Mouse (Mus musculus): ENCODE measurements around the gene Tmem72.

Tmem72 gene

DNA sequence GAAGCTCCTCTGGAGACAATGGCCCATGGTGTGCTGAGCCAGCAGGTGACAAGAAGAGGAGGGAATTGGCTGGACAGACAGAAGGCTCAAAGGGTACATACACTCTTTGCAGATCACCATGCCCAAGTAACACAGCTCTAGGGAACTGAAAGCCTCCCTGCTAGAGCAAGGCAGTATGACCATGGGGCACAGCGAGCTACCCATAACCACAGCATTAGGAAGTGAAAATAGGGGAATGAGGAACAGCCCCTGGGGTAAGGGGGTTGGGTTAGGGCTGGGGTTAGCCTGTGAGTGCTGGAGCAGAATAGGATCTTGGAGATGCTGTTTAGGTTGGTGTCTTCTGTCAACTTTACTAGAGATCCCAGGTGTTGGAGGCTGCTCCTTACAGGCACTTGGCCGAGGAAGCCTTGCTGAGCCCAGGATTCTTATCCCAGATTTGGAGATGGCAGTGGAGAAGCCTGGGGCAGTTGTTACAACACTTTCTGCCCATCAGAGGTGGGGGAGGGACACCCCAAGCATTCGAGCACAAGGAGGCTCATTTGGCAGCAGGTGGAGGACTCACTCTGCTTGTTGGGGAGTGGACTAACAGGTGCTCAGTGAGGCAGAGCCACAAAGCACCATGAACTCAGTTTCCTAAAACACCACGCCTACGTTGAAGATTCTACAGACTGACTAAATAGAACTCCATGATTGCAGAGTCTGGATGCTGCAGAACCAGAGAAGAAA, 37.0 kb downstream of the Tmem72 start:
- DNase-seq (ENCODE audit: low spot score in 2 of 2) = no peak

DNA sequence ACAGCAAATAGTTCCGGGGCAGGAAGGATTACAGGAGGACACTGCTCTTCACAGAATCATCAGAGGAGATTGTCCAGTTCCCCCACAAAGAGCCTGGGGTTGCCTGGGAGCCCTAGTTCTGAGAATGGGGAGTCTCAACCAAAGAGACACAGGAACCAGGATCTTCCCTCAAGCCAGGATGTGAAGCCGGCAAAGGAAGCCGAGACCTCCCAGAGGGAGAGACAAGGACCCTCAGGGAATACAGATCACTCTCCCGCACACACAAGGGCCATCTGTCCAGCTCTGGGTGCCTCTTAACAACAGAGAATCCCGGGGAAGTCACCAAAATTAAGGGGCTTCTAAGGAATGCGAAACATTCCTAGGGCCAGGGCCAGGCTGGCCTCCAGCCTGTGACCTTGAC, 39.4 kb downstream of the Tmem72 start:
- DNase-seq (ENCODE audit: low spot score in 2 of 2) = no peak

DNA sequence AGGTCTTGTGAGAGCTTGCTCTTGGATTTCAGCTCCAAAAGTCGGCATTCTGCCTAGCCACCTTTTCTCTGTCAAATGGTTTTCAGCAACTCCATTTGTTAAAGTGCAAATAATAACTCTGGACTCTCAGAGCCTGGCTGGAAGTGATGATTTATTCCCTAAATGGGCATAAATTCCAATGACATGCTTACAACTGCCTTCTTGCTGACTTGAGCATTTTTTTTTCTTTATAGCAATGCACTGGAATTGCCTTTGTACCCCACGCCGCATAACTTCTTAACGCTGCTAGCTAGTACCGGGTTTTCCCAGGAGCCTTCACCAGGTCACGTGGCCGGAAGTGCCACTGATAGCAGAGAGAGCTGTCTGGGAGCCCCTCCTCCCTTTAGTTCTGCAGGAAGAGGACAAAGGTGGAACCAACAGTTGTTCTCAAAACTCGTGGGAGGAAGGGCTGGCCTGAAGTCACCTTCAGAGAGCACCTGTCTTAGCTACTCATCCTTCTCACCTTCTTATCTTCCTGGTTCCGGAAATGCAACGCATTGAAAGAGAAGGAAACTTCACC, 40.3 kb downstream of the Tmem72 start:
- no peak for DNase-seq (ENCODE audit: low spot score in 2 of 2)

DNA sequence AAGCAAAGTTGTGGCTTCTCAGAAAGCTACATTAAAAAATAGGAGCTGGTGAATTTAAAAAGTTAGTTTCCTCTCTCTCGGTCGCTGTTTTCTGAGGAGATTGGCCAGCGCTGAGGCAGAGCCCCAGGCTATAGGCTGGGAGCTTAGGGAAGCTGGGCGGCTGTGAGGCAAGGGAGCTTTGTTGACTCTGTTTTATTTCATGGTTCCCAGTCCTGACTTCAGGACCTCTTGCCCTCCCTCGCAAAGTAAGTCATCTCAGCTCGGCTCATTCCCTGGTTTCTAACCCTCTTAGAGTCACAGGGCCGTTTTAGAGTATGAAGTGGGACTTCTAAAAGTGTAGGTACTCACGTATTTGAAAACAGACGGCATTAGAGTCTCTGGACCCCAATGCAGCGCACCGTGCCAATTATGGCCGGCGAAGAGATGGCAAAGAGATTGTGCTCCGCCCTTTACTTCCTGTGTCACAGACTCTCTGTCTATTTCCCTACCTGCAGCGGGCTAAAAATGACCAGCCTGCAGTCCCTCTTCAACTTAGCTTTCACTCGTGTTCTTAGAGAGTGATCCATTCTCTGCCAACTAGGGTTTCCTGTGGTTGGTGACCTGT, 42.3 kb downstream of the Tmem72 start:
- DNase-seq (ENCODE audit: low spot score in 2 of 2) = no peak

DNA sequence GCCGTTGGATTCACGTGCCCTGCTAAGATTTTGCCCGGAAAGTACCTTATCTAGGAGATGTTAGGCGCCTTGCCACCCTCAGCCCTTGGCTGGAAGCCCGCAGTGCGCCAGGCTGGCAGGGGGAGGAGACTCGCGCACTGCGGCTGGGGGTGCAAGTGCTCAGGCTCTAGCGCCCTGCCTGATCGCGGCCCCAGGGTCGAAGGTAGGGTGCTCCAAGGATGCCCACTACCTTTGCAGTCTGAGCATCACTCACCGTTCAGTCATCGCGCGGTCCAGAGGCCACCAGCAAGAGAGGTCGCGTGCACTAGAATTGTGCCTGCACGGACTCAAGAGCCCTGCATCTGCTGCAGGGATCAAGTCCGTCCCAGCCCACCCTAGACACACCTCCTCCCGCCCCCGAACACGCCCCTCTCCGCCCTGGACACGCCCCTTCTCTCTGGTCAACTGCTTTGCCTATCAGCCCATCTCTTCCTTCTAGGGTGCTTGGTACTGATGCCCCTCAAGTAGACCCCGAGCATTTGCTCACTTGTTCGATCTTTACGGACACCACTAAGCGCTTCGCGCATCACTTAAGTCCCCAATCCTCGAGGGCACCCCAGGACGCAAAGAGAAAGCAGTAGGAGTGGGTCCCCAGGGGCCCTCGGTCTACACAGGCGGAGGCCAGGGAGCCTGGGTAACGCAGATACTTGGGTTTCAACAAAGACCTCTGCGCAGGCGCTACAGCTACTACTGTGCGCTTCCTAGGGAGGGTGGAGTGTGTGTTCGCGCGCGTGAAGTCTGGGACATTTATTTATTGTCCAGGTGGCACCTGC, 43.0 kb downstream of the Tmem72 start, which contains the start of gene Rassf4:
Gene Rassf4, minus strand, starts transcription at position 482 of the 812 bp plus-strand sequence.
- peak in 1 of 2 experiments; percentile 76 for DNase-seq (ENCODE audit: low spot score in 2 of 2)

DNA sequence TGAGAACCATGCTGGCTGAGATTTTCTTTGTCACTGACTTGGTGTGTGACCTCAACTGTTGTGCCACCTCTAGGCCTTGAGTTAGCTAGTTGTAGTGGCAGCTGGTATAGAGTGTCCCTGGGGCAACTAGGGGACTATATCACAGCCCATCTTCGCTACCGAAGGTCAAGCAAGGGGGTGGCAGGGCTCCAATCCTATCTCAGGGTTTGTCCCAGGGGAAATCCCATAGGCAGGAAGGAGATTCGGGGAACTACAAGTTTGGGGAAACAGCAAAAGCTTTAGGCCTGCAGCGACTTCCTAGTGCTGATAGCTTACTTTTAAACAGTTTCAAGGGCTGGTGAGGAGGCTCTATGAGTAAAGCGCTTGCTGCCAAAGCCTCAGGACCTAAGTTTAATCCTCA, 44.4 kb downstream of the Tmem72 start:
- DNase-seq (ENCODE audit: low spot score in 2 of 2) = no peak

DNA sequence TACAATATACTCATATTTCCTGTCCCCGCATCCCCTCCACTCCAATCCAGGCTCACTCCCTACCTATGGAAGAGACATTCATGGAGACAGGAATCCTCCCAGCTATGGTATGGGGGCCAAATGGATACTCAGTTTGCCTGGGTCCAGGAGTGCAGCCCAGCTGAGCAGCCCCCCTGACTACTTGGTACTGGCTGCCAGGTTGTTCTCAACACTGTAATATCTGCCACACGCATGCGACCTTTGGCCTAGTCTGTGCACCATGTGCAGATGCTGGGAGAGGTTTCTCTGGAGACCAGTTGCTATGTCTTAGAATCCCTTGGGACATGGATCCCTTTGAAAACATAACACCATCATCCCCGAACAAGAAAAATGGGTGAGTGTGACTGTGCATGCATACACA, 44.9 kb downstream of the Tmem72 start:
- no peak for DNase-seq (ENCODE audit: low spot score in 2 of 2)

DNA sequence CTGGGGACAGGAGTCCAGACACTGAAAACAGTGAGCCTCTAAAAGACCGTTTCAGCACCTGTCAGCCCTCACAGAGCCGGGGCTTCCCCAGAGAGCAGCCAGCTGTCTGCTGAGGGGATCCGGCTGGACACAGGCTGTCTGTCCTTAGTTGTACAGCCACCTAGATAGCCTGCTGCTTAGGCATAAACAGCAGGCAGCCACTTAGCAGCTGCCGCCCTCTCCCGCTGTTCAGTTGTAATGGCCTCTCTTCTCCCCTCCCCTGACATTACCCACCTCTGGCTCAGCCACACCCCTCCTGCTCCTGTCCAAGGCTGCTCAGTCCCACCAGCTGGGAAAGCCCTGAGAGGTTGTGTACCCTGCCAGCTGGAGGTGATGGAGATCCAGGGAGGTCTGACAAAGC, 45.7 kb downstream of the Tmem72 start:
- DNase-seq (ENCODE audit: low spot score in 2 of 2) = no peak

DNA sequence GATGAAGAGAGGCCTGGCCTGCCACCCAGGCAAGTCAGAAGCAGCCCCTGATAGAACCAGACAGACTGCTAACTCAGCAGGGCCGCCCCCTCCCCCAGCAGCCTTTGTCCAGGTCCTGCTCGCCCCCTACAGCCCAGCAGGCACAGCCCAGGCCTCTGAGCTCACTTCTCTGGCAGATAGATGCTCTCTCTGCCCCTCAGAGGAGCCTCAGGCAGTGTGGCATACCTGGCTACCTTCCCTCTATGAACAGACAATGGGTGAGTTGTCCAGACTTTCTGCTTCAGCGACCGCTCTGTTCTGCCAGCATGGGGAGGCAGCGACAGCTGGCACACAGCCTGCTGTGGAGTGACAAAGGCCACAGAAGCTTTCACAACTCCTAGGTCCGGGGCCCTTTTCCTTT, 46.6 kb downstream of the Tmem72 start:
- DNase-seq (ENCODE audit: low spot score in 2 of 2) = no peak

DNA sequence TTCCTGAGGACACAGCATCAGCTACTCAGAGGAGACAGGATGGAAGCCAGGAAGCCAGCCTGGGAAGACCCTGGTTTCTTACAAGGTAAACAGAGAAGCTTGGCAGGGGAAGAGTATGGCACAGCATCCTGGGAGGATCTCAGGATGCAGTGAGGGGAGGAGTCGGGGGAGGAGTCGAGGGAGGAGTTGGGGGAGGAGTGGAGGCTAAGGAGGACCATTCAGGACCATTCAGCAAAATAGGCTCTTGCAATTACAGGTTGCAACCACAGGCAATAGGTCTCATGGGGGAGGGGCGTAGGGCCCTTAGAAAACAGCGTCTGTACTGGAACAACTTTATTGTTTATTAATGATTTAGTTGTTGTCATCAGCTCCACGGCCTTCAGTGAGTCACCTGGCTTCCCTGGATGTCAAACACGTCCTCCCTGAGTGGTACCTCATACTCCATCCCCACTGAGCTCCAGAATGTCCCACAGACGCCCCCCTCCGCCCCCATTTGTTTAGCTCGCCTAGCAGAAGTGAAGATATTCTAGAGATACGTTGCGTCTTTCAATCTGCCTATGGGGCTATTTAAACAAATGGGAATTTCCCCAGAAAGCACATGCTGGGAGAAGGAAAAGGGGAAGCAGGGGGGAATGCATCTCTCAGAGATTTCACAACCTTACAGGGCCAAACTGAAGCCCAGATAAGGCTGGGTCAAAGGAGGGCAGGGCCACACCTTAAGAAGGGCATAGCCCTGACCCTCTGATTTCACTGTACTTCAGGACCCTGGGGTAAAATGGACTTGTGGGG, 47.8 kb downstream of the Tmem72 start:
- no peak for DNase-seq (ENCODE audit: low spot score in 2 of 2)

DNA sequence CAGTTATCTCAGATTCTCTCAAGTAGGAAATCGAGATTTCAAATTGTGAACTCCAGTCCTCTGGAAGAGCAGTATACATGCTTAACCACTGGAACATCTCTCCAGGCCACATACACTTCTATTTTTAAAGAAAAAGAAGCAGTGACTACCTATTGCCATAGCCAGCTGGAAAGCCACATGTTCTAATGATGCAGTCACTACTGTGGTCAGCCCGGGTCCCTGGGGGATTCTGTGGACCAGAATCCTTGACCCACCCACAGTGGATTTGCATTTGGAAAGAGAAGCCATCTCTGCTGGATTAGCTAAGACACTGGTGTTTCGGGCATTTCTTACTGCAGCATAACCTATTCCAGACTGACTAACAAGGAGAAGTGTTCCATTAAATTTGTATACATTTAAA, 49.3 kb downstream of the Tmem72 start:
- DNase-seq (ENCODE audit: low spot score in 2 of 2) = no peak

DNA sequence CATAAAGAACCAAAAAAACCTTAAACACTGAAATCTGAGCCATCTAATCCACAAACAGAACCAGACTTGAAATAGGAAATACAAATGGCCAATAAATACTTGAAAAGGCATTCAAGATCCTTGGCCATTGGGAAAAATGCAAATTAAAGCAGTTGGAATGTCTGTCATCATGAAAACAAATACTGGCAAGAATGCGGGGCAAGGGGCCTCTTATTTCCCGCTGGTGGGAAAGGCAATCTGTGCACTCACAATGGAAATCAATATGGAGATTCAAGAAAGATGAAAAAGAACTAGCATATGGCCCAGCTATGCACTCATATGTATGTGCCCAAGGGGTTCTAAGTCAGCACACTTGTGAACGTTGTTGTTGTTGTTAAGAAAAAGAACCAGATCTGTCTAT, 49.8 kb downstream of the Tmem72 start:
- DNase-seq (ENCODE audit: low spot score in 2 of 2) = no peak

DNA sequence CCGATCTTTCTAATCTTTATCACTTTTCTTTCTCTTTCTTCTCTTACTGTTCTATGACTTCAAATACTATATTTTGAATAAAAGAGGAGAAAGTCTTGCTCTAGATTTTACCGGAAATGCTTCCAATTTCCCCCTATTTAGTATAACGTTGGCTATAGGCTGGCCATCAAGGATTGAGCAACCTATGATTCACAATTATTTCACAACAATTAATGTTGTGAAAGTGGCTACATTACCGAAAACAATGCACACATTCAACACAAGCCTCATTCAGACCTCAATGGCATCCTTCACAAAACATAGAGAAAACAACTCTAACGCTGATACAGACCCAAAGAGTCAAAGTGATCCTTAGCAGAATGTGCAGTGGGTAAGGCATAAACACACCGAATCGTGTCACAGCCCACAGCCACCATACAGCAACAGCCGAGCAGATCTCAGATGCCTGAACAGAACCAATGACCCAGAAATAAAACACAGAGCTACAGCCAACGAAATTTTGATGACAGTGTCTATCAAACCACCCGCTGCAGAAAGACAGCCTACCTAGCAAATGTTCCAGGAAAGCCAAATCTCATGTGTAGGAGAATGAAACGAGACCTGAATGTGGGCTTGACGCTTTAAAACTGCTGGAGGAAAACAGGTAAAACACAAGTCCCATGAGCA, 50.5 kb downstream of the Tmem72 start:
- no peak for DNase-seq (ENCODE audit: low spot score in 2 of 2)

DNA sequence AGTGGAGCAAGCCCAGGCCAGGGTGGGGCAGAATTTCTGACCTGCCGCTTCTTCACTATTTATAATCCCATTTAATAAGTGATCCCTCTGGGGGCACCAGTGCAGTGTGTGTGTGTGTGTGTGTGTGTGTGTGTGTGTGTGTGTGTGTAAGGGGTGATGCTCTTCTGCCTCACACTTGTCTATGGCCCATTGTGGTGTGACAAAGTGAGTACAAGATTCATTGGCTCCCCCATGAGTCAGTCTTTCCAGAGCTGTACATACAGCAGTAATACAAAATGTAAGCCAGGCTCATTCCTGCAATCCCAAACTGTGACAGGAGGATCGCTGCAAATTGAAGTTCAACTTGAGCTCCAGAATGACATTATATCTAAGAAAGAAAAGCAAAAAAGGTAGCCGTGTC, 51.9 kb downstream of the Tmem72 start:
- no peak for DNase-seq (ENCODE audit: low spot score in 2 of 2)

DNA sequence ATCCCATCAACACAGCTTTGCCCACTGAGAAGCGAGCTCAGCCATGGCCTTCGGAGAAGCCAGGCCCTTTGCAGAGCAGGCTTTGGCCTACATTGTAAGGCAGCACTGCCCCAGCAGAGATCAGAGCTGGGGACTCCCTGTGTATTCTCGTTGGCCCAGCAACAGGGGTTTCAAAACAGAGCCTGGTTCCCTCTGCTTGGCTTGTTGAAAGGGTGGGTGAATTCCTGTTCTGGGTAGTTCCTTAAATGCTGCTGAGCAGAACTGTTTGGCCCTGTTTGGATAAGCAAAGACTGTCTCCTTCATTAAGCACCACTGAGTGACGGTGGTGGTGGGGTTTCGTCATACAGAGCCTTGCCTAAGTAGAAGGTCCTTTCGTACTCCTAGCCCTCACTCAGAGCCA, 52.7 kb downstream of the Tmem72 start:
- DNase-seq (ENCODE audit: low spot score in 2 of 2) = no peak

DNA sequence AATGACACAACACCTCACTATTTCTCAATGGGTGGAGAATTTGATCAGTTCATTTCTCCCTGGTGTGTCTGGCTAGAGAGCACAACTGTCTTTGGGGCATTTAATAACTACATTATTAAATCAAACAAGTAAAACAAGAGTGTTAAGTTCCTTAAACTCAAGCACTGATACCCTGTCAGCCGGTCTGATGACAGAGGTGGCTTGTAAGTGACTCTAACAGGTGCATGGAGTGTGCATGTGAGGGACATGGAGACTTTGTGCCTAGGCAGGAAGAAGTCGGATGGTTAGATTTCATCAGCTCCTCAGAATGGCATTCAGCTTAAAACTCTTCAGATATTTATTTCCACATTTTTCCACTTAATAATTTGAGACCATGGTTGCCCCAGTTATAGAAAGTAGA, 53.3 kb downstream of the Tmem72 start:
- no peak for DNase-seq (ENCODE audit: low spot score in 2 of 2)

DNA sequence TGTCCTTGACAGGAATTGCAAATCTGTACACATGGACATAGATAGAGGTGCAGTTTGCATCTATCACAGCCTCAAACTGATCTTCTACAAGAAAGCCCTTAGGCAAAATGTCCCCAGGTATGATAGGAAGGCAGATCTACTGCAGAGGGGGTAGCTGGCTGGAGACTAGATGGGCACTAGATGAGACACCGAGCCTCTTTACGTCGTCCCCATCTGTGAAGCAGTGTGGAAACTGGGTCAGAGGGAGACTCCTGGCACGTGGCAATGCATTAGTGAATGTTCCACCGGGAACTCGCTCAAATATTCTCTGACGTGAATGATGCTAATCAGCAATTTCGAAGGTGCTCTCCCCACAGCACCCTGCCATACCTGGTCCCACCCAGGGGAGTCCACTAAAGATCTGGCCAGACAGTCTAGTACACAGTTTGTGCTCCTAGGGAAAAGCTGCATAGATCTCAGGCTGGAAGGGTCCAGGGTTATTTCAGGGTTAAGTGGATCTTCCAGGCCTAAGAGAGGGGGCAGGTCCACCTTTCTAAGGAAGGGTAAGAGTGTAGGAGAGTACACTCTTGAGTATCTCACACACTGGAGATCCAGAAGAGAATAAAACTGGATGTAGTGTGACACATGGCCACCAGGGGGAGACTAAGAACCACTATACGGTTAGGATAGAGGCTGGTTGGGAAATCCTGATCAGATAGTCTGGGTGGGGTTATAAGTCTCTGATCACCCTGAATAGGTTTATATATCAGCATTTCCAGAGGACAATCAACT, 62.8 kb downstream of the Tmem72 start:
- DNase-seq (ENCODE audit: low spot score in 2 of 2) = peak in 1 of 2 experiments; percentile 73

DNA sequence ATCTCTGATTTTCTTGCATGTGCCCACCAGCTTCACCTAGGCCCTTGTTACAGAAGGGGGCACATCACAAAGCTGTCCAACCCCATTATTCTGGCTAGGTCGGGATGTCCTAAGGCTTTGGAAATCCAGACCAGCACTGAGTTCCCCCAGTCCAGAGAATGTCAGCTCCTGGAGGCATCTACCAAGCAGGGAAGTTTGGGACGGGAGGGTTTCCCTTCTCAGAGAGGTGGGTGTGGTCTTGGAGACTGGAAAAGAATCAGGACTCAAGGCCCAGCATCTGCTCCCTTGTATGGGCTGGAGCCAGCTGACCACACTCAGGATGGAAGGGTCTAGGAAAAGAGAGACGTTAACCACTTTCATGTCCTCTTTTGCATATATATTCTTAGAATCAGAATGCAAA, 63.5 kb downstream of the Tmem72 start:
- no peak for DNase-seq (ENCODE audit: low spot score in 2 of 2)

DNA sequence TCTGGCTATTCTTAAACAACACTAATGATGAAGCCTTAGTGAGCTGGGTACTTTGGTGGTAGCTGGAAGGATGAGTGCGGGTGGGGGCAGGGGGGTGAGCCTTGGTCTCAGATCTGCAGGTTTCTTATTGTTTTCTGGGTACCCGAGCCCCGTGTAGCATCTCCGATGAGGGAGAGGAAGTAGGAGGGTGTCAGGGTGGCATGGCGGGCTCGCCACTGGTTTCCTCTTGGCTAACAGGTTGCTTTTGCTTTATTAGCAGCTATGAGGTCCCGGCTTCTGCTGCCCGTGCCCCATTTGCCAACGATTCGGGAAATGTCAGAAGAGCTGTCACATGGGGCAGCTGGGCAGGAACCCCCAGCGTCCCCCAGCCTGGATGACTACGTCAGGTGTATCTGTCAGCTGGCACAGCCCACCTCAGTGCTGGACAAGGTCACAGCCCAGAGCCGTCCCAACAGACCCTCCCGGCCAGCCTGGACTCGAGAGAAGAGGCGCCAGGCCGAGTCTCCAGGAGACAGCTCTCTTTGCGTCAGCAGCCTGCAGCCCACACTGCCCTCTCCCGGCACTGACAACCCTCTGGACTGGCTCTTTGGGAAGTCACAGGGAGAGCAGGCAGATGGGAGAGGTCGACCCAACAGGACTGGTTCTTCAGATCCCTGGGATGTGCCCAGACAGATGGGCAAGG, 65.1 kb downstream of the Tmem72 start:
- no peak for DNase-seq (ENCODE audit: low spot score in 2 of 2)

DNA sequence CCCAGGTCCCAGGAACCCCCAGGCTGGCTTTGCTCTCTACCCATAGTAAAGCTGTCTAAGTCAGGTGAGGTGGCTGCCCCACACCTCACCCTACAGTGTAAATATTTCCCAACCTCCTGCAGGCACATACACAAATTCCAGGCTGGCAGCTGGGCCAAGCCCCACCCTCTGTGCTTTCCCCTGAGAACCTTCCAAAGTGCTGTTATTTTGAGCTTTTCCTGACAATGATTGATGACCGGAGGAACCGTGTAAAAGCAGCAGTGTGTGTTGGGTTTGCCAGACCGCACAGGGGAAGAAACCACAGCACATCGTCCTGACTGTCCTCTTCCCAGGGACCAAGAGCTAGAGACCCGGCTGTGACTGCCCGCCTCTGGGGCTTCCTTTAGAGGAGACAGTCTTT, 66.3 kb downstream of the Tmem72 start, which contains the start of gene Depp1:
Gene Depp1, plus strand, starts transcription at position 204 of the 400 bp plus-strand sequence.
- no peak for DNase-seq (ENCODE audit: low spot score in 2 of 2)
